Mouse (Mus musculus) lung, postnatal 0 days (tissue): Measurements from ENCODE around the gene Rnf149. TPM values are rescaled to one million over a fixed set of nuclear protein-coding genes. Genes with fewer than 3 reads are reported as not detected.

ENCODE experiments used
- ATAC-seq: fragments of 200-750 bp; cut with Nextera tagmentation; 2 replicates; pipeline ENCODE4 v1.8.0; 2017; ENCODE audit warnings: moderate library complexity
- DNase-seq: peaks from one replicate; pipeline ENCODE4 v3.0.0-alpha.2; 2016; ENCODE audit warnings: low spot score
- H3K27ac ChIP-seq: fragments of 300-500 bp; sonication (generic); 2 replicates; pipeline ENCODE4 v1.5.1; 2014; ENCODE audit warnings: antibody characterized with exemption, mild to moderate bottlenecking, low read length, mixed read lengths
- H3K27me3 ChIP-seq: fragments of 300-500 bp; sonication (generic); replicated peaks from 2 replicates; pipeline ENCODE4 v1.6.1; 2014; ENCODE audit warnings: low read length, mixed read lengths; ENCODE audit not compliant: insufficient read depth
- H3K36me3 ChIP-seq: fragments of 300-500 bp; sonication (generic); 2 replicates; pipeline ENCODE4 v1.6.1; 2014; ENCODE audit warnings: low read length, mixed read lengths; ENCODE audit not compliant: insufficient read depth
- H3K4me1 ChIP-seq: fragments of 300-500 bp; sonication (generic); 2 replicates; pipeline ENCODE4 v1.6.1; 2014; ENCODE audit warnings: antibody characterized with exemption, low read depth, low read length, mixed read lengths; ENCODE audit not compliant: insufficient read depth
- H3K4me2 ChIP-seq: fragments of 300-500 bp; sonication (generic); replicated peaks from 2 replicates; pipeline ENCODE4 v1.6.1; 2014; ENCODE audit warnings: low read depth, mild to moderate bottlenecking, low read length, moderate library complexity, mixed read lengths
- H3K4me3 ChIP-seq: fragments of 300-500 bp; sonication (generic); 2 replicates; pipeline ENCODE4 v1.5.1; 2014; ENCODE audit warnings: low read depth, low read length
- H3K9ac ChIP-seq: fragments of 300-500 bp; sonication (generic); replicated peaks from 2 replicates; pipeline ENCODE4 v1.6.1; 2014; ENCODE audit warnings: low read depth, mild to moderate bottlenecking
- H3K9me3 ChIP-seq: fragments of 300-500 bp; sonication (generic); 2 replicates; pipeline ENCODE4 v1.6.1; 2016; ENCODE audit warnings: low read length, mixed read lengths
- CTCF ChIP-seq: IDR thresholded peaks from 2 replicates; pipeline ENCODE4 v1.5.1; 2016; ENCODE audit warnings: antibody characterized with exemption, mild to moderate bottlenecking
- EP300 ChIP-seq: IDR thresholded peaks from 2 replicates; pipeline ENCODE4 v1.6.1; 2016; ENCODE audit warnings: antibody characterized with exemption, mild to moderate bottlenecking, control low read depth
- WGBS: fragments of 180-500 bp; shearing (Covaris S2); extraction: QIAGEN DNeasy Blood & Tissue Kit; methylation state at CpG from one replicate; pipeline ENCODE4 v1.1.7; 2014; 5-methylcytosine and 5-hydroxymethylcytosine counted together
- polyA plus RNA-seq: library from polyadenylated mRNA; unstranded; fragments of >200 nt; fragmentation: Nextera tagmentation; extraction: Ambion mirVana; gene quantifications from 2 replicates; pipeline ENCODE4 v1.2.1, GENCODE M21; 2015

Rnf149 gene
- polyA plus RNA-seq, 1 experiment from 2014 or later: 25.1 TPM

- 51% methylated on average over 6 of the region's 6 CpGs for WGBS
- Histone ChIP-seq H3K4me2 (no peak overlapping the region), H3K36me3 (no peaks in the 10 kb centered on the region), H3K27me3 (no peaks in the 10 kb centered on the region), H3K4me1 (peaks cover 9% of the 10 kb centered on the region; the same call in 1 of the 2 replicates), H3K4me3 (no peak overlapping the region), H3K9me3 (no peaks in the 10 kb centered on the region), H3K27ac (peak overlapping the region; percentile 97), H3K9ac (no peak overlapping the region)
- ATAC-seq (no peak), DNase-seq (peak; percentile 76)
- TF ChIP-seq EP300 (no peak), CTCF (no peak)
These were observed 1.9 kb upstream of the Rnf149 start for GRCm38 (mm10) chr1:39579139-39579538.

GRCm38 (mm10) chr1:39578446-39578845 is 1.2 kb upstream of the Rnf149 start:
- Histone ChIP-seq H3K9me3 (no peaks in the 10 kb centered on the region), H3K4me3 (no peak overlapping the region), H3K27ac (peak overlapping the region; percentile 97), H3K4me1 (peaks cover 9% of the 10 kb centered on the region; the same call in 1 of the 2 replicates), H3K36me3 (no peaks in the 10 kb centered on the region), H3K9ac (no peak overlapping the region), H3K4me2 (no peak overlapping the region), H3K27me3 (no peaks in the 10 kb centered on the region)
- no peak for ATAC-seq
- no peak for TF ChIP-seq EP300
- TF ChIP-seq CTCF: no peak
- peak; percentile 82 for DNase-seq
- 58% methylated on average over 5 of the region's 5 CpGs for WGBS

GRCm38 (mm10) chr1:39576431-39577243 is 568 bp downstream of the Rnf149 start:
- peaks cover 9% of the 10 kb centered on the region; the same call in 1 of the 2 replicates for H3K4me1 ChIP-seq
- DNase-seq: peak; percentile 74
- H3K27ac ChIP-seq: peak overlapping the region; percentile 97
- TF ChIP-seq EP300 (no peak), CTCF (peak; percentile 32; the same call in 1 of the 2 replicates)
- peak overlapping the region; percentile 90 for H3K4me3 ChIP-seq
- H3K36me3 ChIP-seq: no peaks in the 10 kb centered on the region
- ATAC-seq: peak; percentile 56
- WGBS: 3% methylated on average over 59 of the region's 88 CpGs
- peak overlapping the region; percentile 88 for H3K9ac ChIP-seq
- no peaks in the 10 kb centered on the region for H3K27me3 ChIP-seq
- H3K9me3 ChIP-seq: no peaks in the 10 kb centered on the region
- peak overlapping the region; percentile 90 for H3K4me2 ChIP-seq

DNA sequence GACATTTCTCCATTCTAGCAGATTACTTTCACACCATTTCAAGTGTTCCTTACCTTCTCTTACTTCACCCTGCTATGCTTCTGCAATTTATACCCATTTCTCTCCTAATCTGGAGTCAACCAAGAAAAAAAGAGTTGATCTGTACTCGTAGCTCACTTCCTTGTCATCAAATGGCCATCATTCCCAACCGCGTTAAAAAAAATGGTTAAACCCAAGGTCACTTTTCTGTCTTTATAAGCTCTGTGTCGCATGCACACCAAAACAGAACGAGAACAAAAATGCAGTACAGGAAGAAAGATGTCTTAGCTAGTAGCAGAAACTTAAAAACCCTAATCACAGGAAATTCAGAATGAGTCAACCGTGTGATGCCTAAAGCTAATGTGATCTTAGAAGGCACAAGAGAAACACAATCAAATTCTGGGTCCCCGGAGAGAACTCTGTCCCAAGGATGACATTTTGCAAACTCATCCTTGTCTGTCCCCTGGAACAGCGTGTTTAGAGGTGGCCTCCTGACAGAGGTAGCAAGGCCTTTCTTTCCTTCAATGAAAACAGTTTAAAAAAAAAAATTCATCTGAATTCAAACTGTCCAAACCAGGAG is 1.3 kb downstream of the Rnf149 start:
- ATAC-seq (no peak), DNase-seq (peak; percentile 10)
- no peaks in the 10 kb centered on the region for H3K36me3 ChIP-seq
- H3K9ac ChIP-seq: peak overlapping the region; percentile 88; the same call in 1 of the 2 replicates
- no peaks in the 10 kb centered on the region for H3K9me3 ChIP-seq
- peak overlapping the region; percentile 97 for H3K27ac ChIP-seq
- whole genome bisulfite sequencing: 8% methylated on average over 8 of the region's 8 CpGs
- peak overlapping the region; percentile 90 for H3K4me3 ChIP-seq
- H3K4me1 ChIP-seq: peaks cover 9% of the 10 kb centered on the region; the same call in 1 of the 2 replicates
- H3K27me3 ChIP-seq: no peaks in the 10 kb centered on the region
- TF ChIP-seq EP300 (no peak), CTCF (no peak)
- peak overlapping the region; percentile 90 for H3K4me2 ChIP-seq

DNA sequence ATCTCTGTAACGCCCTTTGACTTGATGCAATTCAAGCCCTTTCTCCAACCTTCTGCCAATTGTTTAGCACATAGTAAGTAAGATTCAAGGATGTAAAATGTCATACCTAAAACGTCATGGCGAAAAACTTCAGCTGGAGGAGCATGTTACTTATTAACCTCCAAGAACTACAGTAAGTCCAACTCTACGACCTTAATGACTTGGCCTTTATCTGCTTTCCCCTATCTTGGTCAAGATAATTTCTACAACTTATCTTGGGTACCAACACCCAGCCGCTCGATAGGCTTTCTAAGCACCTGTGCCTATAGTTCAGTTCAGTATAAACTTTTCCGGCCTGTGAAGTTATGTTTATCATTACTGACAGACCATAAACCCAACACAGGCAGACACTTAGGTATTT is 3.3 kb downstream of the Rnf149 start:
- ATAC-seq (no peak), DNase-seq (peak; percentile 39)
- Histone ChIP-seq H3K4me3 (no peak overlapping the region), H3K4me1 (peaks cover 9% of the 10 kb centered on the region; the same call in 1 of the 2 replicates), H3K9ac (no peak overlapping the region), H3K27me3 (no peaks in the 10 kb centered on the region), H3K36me3 (no peaks in the 10 kb centered on the region), H3K4me2 (no peak overlapping the region), H3K27ac (no peak overlapping the region), H3K9me3 (no peaks in the 10 kb centered on the region)
- 48% methylated on average over 7 of the region's 7 CpGs for whole genome bisulfite sequencing
- TF ChIP-seq EP300: no peak
- no peak for TF ChIP-seq CTCF

DNA sequence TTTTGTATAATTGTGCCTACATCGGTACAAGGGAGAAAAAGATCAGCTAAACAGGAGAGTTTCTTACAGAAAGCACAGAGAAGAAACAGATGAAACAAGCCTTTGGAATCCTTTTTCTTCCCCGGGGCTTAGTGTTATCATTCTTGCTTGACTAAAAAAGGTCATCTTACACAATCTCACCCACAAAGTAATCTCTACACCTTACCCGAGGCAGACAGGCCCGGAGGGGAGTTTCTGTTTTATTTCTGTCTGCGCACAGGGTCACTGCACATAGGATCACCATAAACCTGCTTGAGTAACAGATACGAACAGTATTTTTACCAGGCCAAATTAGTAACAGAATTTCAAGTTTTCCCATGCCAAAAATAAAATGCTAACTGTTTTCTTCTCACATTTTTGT is 5.6 kb downstream of the Rnf149 start:
- Histone ChIP-seq H3K36me3 (no peaks in the 10 kb centered on the region), H3K4me2 (no peak overlapping the region), H3K4me3 (no peak overlapping the region), H3K27ac (no peak overlapping the region), H3K27me3 (no peaks in the 10 kb centered on the region), H3K9me3 (no peaks in the 10 kb centered on the region), H3K9ac (no peak overlapping the region), H3K4me1 (peaks cover 9% of the 10 kb centered on the region; the same call in 1 of the 2 replicates)
- WGBS: 53% methylated on average over 6 of the region's 6 CpGs
- DNase-seq: no peak
- TF ChIP-seq EP300 (no peak), CTCF (no peak)
- ATAC-seq: no peak
